Mouse (Mus musculus) bone marrow, adult 2 months (tissue): ENCODE results near the gene Ahsg.

Experiments used
- CTCF ChIP-seq: fragments of 200-500 bp; IDR thresholded peaks from 2 replicates; pipeline ENCODE4 v1.5.1; 2011; ENCODE audit warnings: low read length, control low read depth; ENCODE audit not compliant: control insufficient read depth, insufficient read depth
- POLR2A ChIP-seq: fragments of 200-500 bp; IDR thresholded peaks from 2 replicates; pipeline ENCODE4 v1.6.1; 2011; ENCODE audit warnings: low read depth, mild to moderate bottlenecking, control low read depth, low read length, borderline replicate concordance; ENCODE audit not compliant: control insufficient read depth

GRCm38 (mm10) chr16:22844834-22845233 is 46.2 kb upstream of the Ahsg start:
- TF ChIP-seq CTCF (no peak), POLR2A (no peak)
